Mouse (Mus musculus): ENCODE results near the gene Fam229a. TPM values are rescaled to one million over a fixed set of nuclear protein-coding genes. Genes with fewer than 3 reads are reported as not detected.
"Not testable (repeated sequence)": the region's sequence is repeated elsewhere in the genome, so short reads cannot be mapped to it uniquely, and the experiment has no call there.

Gene Fam229a
- not detected for total RNA-seq (2021)
- long read RNA-seq, experiment 1: 0 reads
- long read RNA-seq, experiment 2: 0 reads

GRCm38 (mm10) chr4:129490972-129491880 lies at the start of gene Fam229a, which contains the start of gene Tssk3:
Gene Fam229a (plus strand): TSS chr4:129491190.
Gene Tssk3 (minus strand): TSS chr4:129491022.
- DNase-seq (ENCODE audit: low spot score): no peak

- no peak for DNase-seq (ENCODE audit: low spot score)
Measured at GRCm38 (mm10) chr4:129447360-129447759, 43.6 kb upstream of the Fam229a start.

DNA sequence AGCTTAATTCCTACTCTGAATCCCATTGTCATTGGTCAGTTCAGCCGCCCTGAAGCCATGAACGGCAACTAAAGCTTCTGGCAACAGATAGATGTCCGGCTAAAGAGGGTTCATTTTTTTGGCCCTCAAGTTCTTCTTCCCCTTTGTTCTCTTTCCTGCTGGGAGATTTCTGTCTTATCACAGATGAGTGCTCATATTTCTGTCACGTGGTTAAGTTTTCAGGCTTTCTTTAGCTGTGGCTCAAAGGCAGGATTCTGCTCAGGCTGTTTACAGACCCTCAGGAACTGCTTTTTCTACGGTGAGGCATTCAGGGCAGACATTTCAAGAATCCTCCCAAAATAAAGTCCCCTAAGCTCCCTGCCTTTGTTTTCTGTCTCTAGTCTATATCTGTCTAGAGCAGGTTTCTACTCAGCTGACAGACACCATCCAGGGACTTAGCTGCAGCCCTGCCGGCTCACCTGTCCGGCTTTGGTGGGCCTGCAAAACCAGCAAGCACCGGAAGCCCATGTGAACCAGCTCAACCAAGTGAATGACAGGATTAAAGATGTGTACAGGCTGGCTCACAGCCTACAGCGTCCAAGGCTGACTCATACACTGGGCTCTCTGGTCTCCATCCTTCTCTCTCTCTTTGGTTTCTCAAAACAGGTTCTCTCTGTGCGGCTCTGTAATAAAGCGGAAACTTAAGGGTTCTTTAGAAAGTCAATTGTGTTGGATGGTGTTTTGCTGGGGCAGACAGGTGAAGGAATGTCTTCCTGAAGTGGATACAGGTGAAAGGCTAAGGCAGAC lies 43.0 kb upstream of the Fam229a start:
- no peak for DNase-seq (ENCODE audit: low spot score)

DNA sequence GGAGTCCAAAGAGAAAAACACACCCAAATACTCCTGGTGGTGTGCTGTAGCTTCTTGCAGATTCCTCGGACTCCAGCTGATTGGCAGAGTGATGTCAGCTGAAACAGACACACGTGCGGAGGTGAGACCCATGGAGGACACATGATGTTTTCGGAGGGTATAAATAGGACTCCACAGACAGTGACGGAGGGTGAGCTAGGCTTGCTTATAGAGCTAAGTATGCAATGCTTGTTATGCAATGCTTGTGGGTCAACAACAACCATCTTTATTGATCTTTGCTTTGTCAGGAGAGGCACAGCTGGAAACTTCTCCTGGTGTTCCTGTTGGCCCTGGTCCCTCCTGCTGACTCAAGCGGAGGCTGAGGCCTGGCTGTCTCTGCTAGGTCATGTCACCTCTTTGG lies 42.3 kb upstream of the Fam229a start:
- no peak for DNase-seq (ENCODE audit: low spot score)

DNA sequence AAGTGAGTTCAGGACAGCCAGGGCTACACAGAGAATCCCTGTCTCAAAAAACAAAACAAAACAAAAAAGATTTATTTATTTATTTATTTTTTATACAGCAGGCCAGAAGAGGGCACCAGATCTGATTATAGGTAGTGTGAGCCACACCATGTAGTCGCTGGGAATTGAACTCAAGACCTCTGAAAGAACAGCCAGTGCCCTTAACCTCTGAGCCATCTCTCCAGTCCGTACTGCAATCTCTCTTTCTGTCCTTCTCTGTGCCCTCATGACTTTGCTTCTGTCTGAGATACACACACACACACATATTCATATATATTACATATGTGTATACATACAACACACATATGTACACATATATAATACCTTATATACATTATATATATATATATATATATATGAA lies 40.1 kb upstream of the Fam229a start:
- no peak for DNase-seq (ENCODE audit: low spot score)

DNA sequence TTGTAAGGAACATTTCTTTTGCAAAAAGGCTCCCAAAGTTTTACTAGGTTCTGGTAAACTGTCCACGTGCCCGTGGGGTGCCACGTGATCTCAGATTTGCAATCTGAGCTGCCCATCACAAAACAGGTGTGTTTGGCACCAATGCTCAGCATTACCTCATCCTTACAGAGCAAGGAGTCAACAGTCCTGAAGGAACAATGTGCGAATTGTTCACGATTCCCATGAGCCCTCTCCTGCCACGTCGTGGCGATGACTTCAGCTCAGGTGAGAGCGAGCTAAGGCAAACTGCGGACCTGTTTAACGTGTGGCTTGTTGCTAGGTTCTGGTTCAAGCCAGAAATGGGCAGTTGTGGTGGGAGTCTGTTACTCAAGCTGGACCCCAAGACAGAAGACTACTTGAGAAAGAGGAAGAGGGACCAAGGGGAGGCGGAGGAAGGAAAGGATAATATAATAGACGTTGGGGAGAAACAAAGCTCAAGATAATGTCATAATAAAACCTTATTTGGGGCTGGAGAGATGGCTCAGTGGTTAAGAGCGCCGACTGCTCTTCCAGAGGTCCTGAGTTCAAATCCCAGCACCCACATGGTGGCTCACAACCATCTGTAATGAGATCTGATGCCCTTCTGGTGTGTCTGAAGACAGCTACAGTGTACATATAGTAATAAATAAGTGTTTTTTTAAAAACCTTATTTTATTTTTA lies 39.4 kb upstream of the Fam229a start:
- DNase-seq (ENCODE audit: low spot score): no peak

- peak; percentile 79 for DNase-seq (ENCODE audit: low spot score)
Measured at GRCm38 (mm10) chr4:129455265-129455664, 35.7 kb upstream of the Fam229a start.

DNA sequence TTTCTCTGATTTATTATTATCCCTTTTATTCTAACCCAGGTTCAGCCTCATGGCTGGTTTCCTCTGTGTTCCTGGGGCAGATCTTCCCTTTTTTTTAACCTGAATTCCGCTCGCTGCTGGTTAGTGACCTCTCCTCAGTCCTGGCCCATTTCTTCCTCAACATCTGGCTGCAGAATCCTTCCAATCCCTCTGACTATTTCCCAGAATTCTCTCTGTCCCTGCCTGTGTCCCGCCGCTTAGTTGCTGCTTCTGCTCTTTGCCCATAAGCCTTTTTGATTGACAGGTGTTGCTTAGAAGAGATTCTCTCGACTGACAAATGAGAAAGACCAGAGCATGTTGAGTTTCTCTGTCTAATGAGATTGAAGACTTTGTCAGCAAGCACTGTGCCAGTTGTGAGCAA lies 34.9 kb upstream of the Fam229a start:
- no peak for DNase-seq (ENCODE audit: low spot score)

- DNase-seq (ENCODE audit: low spot score): not testable (repeated sequence)
Measured at GRCm38 (mm10) chr4:129457311-129457710, 33.7 kb upstream of the Fam229a start.

DNA sequence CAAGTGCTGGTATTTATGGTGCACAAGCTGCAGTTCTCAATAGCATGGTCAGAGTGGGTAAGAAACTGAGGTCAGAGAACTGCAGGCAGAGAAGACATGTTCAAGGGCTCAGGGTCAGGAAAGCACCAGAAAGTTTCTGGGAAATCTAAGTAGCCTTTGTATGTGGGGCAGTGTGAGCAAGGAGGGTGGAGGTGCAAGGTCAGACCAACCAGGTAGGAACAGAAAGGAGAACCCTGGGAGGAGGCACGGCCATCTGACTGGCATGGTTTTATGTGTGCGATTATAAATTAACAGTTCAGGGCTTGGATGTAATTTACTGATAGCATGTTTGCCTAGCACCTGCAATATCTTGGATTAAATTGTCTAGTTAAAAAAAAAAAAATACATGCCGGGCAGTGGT lies 31.3 kb upstream of the Fam229a start:
- DNase-seq (ENCODE audit: low spot score): no peak

- DNase-seq (ENCODE audit: low spot score): no peak
Measured at GRCm38 (mm10) chr4:129460827-129461182, 30.2 kb upstream of the Fam229a start.

DNA sequence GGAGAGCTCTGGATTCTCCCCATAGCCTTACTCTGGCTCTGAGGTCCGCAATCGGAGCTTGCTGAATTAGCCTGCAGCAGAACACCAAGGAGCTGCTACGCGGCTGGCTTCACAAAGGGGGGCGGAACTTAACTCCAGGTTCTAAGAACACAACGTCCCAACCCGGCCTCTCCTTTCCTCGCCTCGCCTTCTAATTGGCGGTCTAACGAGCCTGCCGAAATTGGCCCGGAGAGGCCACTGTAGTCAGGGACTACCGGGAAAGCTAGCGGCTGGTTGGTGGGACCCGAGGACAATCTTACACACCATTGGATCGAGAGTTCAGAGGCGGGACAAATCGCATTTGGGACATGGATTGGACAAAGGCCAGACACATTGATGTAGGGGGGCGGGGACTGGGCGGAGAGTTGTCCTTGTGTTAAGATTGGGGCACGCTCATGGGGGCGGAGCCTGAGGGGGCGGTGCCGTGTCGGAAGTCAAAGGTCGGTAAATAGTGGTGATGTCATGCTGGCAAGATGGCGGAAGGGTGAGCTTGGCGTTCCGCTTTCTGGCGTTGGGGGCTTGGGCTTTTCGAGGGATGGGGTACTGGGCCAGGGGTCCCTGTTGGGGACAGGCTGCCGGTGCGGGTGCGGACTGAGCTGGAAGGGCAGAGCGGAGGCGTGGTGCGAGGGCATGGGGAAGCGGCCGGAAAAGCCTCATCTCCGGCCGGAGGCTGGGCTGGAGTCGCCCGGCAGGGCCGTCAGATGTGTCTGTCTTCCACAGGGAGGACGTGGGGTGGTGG lies 29.6 kb upstream of the Fam229a start, which contains the start of gene Bsdc1:
Bsdc1 (plus strand) TSS at position 399 of the 778 bp plus-strand sequence.
- DNase-seq (ENCODE audit: low spot score): peak; percentile 100

- DNase-seq (ENCODE audit: low spot score): no peak
Measured at GRCm38 (mm10) chr4:129462118-129462517, 28.9 kb upstream of the Fam229a start.

- DNase-seq (ENCODE audit: low spot score): no peak
Measured at GRCm38 (mm10) chr4:129463097-129464059, 27.6 kb upstream of the Fam229a start.

DNA sequence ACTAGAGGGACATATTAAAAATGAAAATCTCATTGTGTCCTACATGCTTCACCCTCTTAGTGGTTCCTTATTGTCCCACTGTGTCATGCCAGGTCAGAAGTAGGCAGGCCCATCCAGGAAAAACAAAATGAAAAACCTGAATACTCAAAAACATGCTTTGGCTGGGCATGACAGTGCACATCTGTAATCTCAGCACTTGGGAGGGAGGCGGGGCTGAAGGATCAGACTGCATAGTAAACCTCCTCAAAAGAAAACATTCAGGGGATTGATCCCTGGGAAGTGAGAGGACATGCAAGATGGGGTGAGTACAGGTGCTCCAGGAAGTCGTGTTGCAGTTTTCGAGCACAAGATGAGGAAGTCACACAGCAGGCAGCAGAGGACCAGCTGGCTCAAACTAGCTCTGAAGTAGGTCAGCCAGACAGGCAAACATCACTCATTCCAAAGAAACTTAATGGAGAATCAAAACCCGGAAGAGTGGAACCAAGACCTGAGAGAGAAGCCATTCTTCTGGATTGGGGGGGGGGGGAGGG lies 26.6 kb upstream of the Fam229a start:
- DNase-seq (ENCODE audit: low spot score): no peak

DNA sequence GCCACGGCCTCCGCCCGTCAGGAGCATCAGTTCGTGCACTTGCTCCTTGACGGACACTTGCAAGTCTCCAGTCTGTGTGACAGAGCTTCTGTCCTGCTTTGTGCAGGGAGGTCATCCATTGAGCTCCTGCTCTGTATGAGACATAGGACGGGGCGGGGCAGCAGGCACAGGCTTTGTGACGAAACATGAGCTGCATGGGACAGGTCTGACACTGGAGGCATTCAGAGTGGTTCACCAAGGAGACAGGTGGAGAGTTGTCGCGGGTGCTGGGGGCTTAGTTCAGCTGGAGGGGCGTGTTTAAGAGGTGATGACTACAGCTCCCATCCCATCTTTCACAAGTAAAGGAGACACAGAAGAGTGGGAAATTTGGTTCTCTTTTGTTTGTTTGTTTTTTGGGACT lies 14.9 kb upstream of the Fam229a start:
- DNase-seq (ENCODE audit: low spot score): no peak

- no peak for DNase-seq (ENCODE audit: low spot score)
Measured at GRCm38 (mm10) chr4:129479863-129480262, 11.1 kb upstream of the Fam229a start.

DNA sequence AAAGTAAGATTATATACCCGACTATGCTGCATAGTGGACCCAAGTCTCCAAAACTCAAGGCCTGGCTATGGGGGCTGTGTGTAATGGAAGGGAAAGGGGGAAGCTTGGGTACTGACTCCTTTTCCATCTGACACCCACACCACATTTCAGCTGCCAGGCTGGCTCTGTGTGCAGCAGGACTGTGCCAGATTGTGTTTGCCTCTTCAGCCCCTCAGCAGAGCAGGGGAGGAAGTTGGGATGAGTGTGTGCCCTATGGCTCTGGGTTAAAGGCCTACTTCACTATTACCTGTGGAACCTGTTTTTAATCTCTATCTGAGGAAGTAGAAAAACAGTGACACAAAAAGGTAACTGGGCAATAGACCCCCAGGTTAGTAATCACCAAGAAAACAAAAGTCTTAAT lies 9.9 kb upstream of the Fam229a start:
- DNase-seq (ENCODE audit: low spot score): no peak

DNA sequence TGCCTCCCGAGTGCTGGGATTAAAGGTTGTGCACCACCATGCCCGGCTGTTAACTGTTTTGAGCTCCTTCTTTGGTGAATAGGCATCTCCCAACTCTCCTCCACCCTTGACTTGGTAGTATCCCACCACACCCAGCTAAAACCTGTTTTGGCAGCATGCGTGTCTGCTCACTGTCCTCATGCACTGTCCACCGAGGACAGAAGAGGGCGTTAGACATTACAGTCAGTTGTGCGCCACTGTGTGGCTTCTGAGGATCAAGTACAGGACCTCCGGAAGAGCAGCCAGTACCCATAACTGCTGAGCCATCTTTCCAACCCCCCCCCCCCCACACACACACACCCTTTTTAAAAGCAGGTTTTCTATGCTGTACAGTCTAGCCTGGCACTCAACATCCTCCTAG lies 3.7 kb downstream of the Fam229a start:
- no peak for DNase-seq (ENCODE audit: low spot score)

Data from gastrocnemius, adult 18-20 months (tissue).